ENCODE assay signal across 8 mouse cellular contexts in the genomic region with DNA sequence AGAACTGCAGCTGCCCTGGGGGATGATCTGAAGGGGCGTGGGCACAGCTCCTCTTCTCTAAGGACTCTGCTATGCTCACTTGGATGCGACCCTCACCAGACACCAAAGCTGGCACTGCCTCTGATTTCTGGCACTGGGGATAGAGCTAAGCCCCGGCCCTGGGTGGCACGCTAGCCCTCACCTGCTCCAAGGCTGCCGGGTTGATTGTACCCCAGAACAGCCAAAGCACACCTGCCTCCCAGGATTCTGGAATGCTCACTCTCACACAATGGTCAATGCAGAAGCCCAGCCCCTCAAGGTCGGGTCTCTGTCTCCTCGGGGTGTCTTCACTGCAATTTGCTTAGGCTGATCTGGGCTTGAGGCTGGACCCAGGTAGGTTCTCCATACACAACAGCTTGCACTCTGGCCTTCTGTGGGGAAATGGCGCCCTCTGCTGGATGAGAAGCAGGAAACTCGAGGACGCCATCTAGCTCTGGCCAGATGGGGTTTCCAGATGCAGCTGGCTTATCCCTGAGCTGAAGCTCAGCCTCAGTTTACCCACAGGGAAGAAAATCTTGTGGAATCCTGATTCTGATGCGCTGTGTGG. TPM values are rescaled to one million over a fixed set of nuclear protein-coding genes. Genes with fewer than 3 reads are reported as not detected.
A peak's percentile ranks its signal among the peaks of the same experiment; 100 is the strongest.
DNase-seq lines count a peak whose midpoint lies in the region; ATAC-seq and TF ChIP-seq lines count a peak whose summit lies in the region.

No protein-coding gene starts in this region.

- no peaks in the 10 kb centered on the region for H3K27me3 ChIP-seq in cerebellum, adult 2 months (ENCODE audit: control insufficient read depth, insufficient read depth, low read length)
- 0 out of 2 replicates have a peak, but pooled peaks cover 6% of the 10 kb centered on the region for H3K27me3 ChIP-seq in hindbrain, embryonic 13.5 days
- H3K27me3 ChIP-seq in lung, embryonic 16.5 days (ENCODE audit: control insufficient read depth, insufficient read depth, low read depth, low read length): no peaks in the 10 kb centered on the region

- 26% methylated on average over 11 of the region's 11 CpGs for WGBS in cerebellum, adult 2 months
- 42% methylated on average over 11 of the region's 11 CpGs for WGBS in hindbrain, embryonic 13.5 days
- 37% methylated on average over 11 of the region's 11 CpGs for WGBS in lung, embryonic 16.5 days

- no peak overlapping the region for H3K4me2 ChIP-seq in hindbrain, embryonic 13.5 days
- no peak overlapping the region for H3K4me2 ChIP-seq in lung, embryonic 16.5 days (ENCODE audit: low read depth, low read length)

- no peak overlapping the region for H3K9ac ChIP-seq in hindbrain, embryonic 13.5 days
- H3K9ac ChIP-seq in lung, embryonic 16.5 days (ENCODE audit: low read length): no peak overlapping the region

- TF ChIP-seq CTCF in cerebellum, adult 2 months (IDR thresholded peaks at IDR 0.05; ENCODE audit: borderline replicate concordance, insufficient read depth, low read depth, low read length): peak; percentile 99

- no peak for TF ChIP-seq POLR2A in cerebellum, adult 2 months (IDR thresholded peaks at IDR 0.05; ENCODE audit: borderline replicate concordance, insufficient read depth, low read length)

- H3K27ac ChIP-seq in cerebellum, adult 2 months (ENCODE audit: insufficient read depth, low read length): no peak overlapping the region
- H3K27ac ChIP-seq in hindbrain, embryonic 13.5 days: no peak overlapping the region
- H3K27ac ChIP-seq in lung, embryonic 16.5 days (ENCODE audit: low read length): no peak overlapping the region

- ATAC-seq in hindbrain, embryonic 13.5 days (ENCODE audit: low FRiP score): peak; percentile 46
- peak; percentile 65 for ATAC-seq in lung, embryonic 16.5 days (ENCODE audit: low read depth)

- DNase-seq in MN1 (ENCODE audit: low spot score): peak; percentile 77
- DNase-seq in cerebellum, adult 2 months: peak; percentile 77 to 87
- DNase-seq in forelimb bud, embryonic 11.5 days (ENCODE audit: low read depth, low spot score): peak; percentile 81
- peak; percentile 90 to 93 for DNase-seq in layer of hippocampus, postnatal 10 days (ENCODE audit: low spot score in 2 of 2)
- DNase-seq in retina, embryonic 14.5 days (ENCODE audit: low spot score): peak; percentile 88
- DNase-seq in thymus, postnatal 25 days: peak; percentile 91

- no peaks in the 10 kb centered on the region; the same call in 1 of the 2 replicates for H3K36me3 ChIP-seq in hindbrain, embryonic 13.5 days
- no peaks in the 10 kb centered on the region for H3K36me3 ChIP-seq in lung, embryonic 16.5 days (ENCODE audit: control insufficient read depth, insufficient read depth, low read length)

- no peaks in the 10 kb centered on the region; the same call in 1 of the 2 replicates for H3K4me1 ChIP-seq in cerebellum, adult 2 months (ENCODE audit: control insufficient read depth, insufficient read depth, low read length)
- peaks cover 7% of the 10 kb centered on the region; the same call in 1 of the 2 replicates for H3K4me1 ChIP-seq in hindbrain, embryonic 13.5 days (replicated peaks)
- no peaks in the 10 kb centered on the region for H3K4me1 ChIP-seq in lung, embryonic 16.5 days (replicated peaks; ENCODE audit: control insufficient read depth, insufficient read depth, low read length)

- H3K9me3 ChIP-seq in hindbrain, embryonic 13.5 days: no peaks in the 10 kb centered on the region
- H3K9me3 ChIP-seq in lung, embryonic 16.5 days (ENCODE audit: control insufficient read depth, low read length): no peaks in the 10 kb centered on the region

- no peak overlapping the region for H3K4me3 ChIP-seq in cerebellum, adult 2 months (replicated peaks; ENCODE audit: insufficient read depth, low read depth, low read length)
- no peak overlapping the region for H3K4me3 ChIP-seq in hindbrain, embryonic 13.5 days
- no peak overlapping the region for H3K4me3 ChIP-seq in lung, embryonic 16.5 days (ENCODE audit: low read length)

RNA-seq across cellular contexts. Expression of gene Abcb9, which starts 10.9 kb away (rescaled TPM):
- polyA plus RNA-seq in cerebellum, adult 2 months (2012; rRNA removed): 34.7 and 37.1 TPM in 2 replicates
- 7.1 and 8.3 TPM in 2 replicates for polyA plus RNA-seq in hindbrain, embryonic 13.5 days (2015; fragmentation: Nextera tagmentation; extraction: Ambion mirVana)
- total RNA-seq in layer of hippocampus, postnatal 10 days (2021): 10 to 100 TPM; 30.6 to 32.0 TPM
- 2.7 and 3.8 TPM in 2 replicates for polyA plus RNA-seq in lung, embryonic 16.5 days (2015; fragmentation: Nextera tagmentation; extraction: Ambion mirVana)

RNA-seq across cellular contexts. Expression of gene Ogfod2, which starts 27.4 kb away (rescaled TPM):
- 47.2 and 52.7 TPM in 2 replicates for polyA plus RNA-seq in cerebellum, adult 2 months (2012; rRNA removed)
- polyA plus RNA-seq in hindbrain, embryonic 13.5 days (2015; fragmentation: Nextera tagmentation; extraction: Ambion mirVana): 29.4 and 34.0 TPM in 2 replicates
- total RNA-seq in layer of hippocampus, postnatal 10 days (2021): 10 to 100 TPM; 30.8 to 37.0 TPM
- polyA plus RNA-seq in lung, embryonic 16.5 days (2015; fragmentation: Nextera tagmentation; extraction: Ambion mirVana): 29.7 and 33.1 TPM in 2 replicates

RNA-seq across cellular contexts. Expression of gene Arl6ip4, which starts 31.2 kb away (rescaled TPM):
- 81.6 and 91.0 TPM in 2 replicates for polyA plus RNA-seq in cerebellum, adult 2 months (2012; rRNA removed)
- polyA plus RNA-seq in hindbrain, embryonic 13.5 days (2015; fragmentation: Nextera tagmentation; extraction: Ambion mirVana): 71.7 and 75.1 TPM in 2 replicates
- 10 to 100 TPM; 54.3 to 60.0 TPM for total RNA-seq in layer of hippocampus, postnatal 10 days (2021)
- polyA plus RNA-seq in lung, embryonic 16.5 days (2015; fragmentation: Nextera tagmentation; extraction: Ambion mirVana): 98.8 and 99.9 TPM in 2 replicates

RNA-seq across cellular contexts. Expression of gene Vps37b, which starts 52.6 kb away (rescaled TPM):
- polyA plus RNA-seq in cerebellum, adult 2 months (2012; rRNA removed): 41.7 and 47.5 TPM in 2 replicates
- polyA plus RNA-seq in hindbrain, embryonic 13.5 days (2015; fragmentation: Nextera tagmentation; extraction: Ambion mirVana): 79.3 and 84.7 TPM in 2 replicates
- total RNA-seq in layer of hippocampus, postnatal 10 days (2021): 10 to 100 TPM; 38.4 to 41.6 TPM
- polyA plus RNA-seq in lung, embryonic 16.5 days (2015; fragmentation: Nextera tagmentation; extraction: Ambion mirVana): 39.2 and 41.6 TPM in 2 replicates
